Comparison of ENCODE assay signal across 22 mouse cellular contexts in the genomic region with DNA sequence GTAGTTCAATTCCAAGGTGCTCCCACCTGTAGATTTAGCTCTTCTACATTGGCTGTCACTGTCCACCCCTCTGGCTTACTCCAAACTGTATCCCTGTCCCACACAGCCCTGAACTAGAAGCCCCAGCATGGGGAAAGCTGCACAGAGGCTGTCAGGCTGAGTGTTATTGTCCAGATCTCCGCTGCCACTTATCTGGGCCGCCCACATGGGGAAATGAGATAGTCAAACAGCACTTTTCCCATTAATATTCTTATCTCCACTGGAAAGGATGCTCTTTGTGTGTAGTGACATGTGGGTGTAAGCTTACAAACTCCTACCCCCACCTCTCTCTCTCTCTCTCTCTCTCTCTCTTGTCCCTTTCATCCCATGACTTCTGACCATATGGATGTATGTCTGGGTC. TPM values are rescaled to one million over a fixed set of nuclear protein-coding genes. Genes with fewer than 3 reads are reported as not detected.
DNase-seq lines count a peak whose midpoint lies in the region; ATAC-seq and TF ChIP-seq lines count a peak whose summit lies in the region.
"Had no signal": no experiment of that assay in that cellular context is flagged by ENCODE, and none has a peak within 500 bp of the region (broad histone marks: within the 10 kb centered on the region; RNA-seq: fewer than 3 reads in every experiment).

No protein-coding gene starts in this region.

- peak overlapping the region; percentile 86 for H3K27ac ChIP-seq in heart, embryonic 12.5 days (ENCODE audit: poor library complexity, severe bottlenecking)
- H3K27ac ChIP-seq in MEL (ENCODE audit: control insufficient read depth, low read depth, low read length) = no peak overlapping the region
- H3K27ac ChIP-seq in liver, embryonic 14.5 days = peak overlapping the region; percentile 71
- H3K27ac ChIP-seq: embryonic facial prominence, embryonic 10.5 days; hindbrain, embryonic 13.5 days; midbrain, embryonic 13.5 days had no signal

- WGBS in heart, embryonic 12.5 days = 2% methylated on average over 2 of the region's 2 CpGs
- WGBS in liver, embryonic 14.5 days (ENCODE audit: insufficient replicate concordance) = 9% methylated on average over 2 of the region's 2 CpGs

- H3K36me3 ChIP-seq in heart, embryonic 12.5 days = no peaks in the 10 kb centered on the region
- peaks cover 0 to 6% of the 10 kb centered on the region in 2 experiments; a peak in 1 of 4 replicates for H3K36me3 ChIP-seq in MEL (ENCODE audit: control insufficient read depth in 1 of 2, insufficient read depth in 2 of 2, low read length in 2 of 2)
- H3K36me3 ChIP-seq in liver, embryonic 14.5 days (replicated peaks; ENCODE audit: control insufficient read depth, insufficient read depth, low read depth) = no peaks in the 10 kb centered on the region
- H3K36me3 ChIP-seq: embryonic facial prominence, embryonic 10.5 days; hindbrain, embryonic 13.5 days; midbrain, embryonic 13.5 days had no signal

- H3K4me1 ChIP-seq in heart, embryonic 12.5 days (replicated peaks) = peaks cover 51% of the 10 kb centered on the region
- H3K4me1 ChIP-seq in MEL (ENCODE audit: control insufficient read depth in 1 of 2, insufficient read depth in 2 of 2, low read length in 2 of 2) = peaks cover 0 to 8% of the 10 kb centered on the region in 2 experiments; a peak in 3 of 4 replicates
- H3K4me1 ChIP-seq in liver, embryonic 14.5 days (replicated peaks; ENCODE audit: control insufficient read depth in 2 of 2, insufficient read depth in 2 of 2, low read length in 1 of 2) = peaks cover 37 to 41% of the 10 kb centered on the region in 2 experiments
- H3K4me1 ChIP-seq: embryonic facial prominence, embryonic 10.5 days had no signal

- no peak for TF ChIP-seq RAD21 in MEL (IDR thresholded peaks at IDR 0.05; ENCODE audit: low read depth, low read length)

- DNase-seq in heart, postnatal 4 days = no peak
- DNase-seq in MEL (ENCODE audit: low read depth, low spot score) = peak; percentile 61
- DNase-seq in embryo, embryonic 10.5 days (ENCODE audit: low spot score) = peak; percentile 30
- DNase-seq in liver, embryonic 14.5 days (ENCODE audit: low read depth in 3 of 3, low spot score in 3 of 3) = peak; percentile 81 to 86 (median 86)
- no peak for DNase-seq in lung, adult 18-20 months
- DNase-seq in testis, postnatal 10 days (ENCODE audit: low spot score) = no peak
- DNase-seq in layer of hippocampus, adult 8-10 months (ENCODE audit: low spot score in 2 of 2) = no peak
- DNase-seq: adrenal gland, postnatal 10 days; cerebellum, adult 9-10 months; gastrocnemius, postnatal 14 days; kidney, adult 11 months; kidney, postnatal 14 days; layer of hippocampus, adult 9-11 months; lung, postnatal 36 days had no signal

- no peak overlapping the region for H3K4me3 ChIP-seq in heart, embryonic 12.5 days
- H3K4me3 ChIP-seq in MEL (ENCODE audit: control insufficient read depth in 1 of 2, insufficient read depth in 1 of 2, low read depth in 2 of 2, low read length in 2 of 2) = no peak overlapping the region
- no peak overlapping the region for H3K4me3 ChIP-seq in liver, embryonic 14.5 days (ENCODE audit: insufficient read depth in 1 of 2, low read depth in 2 of 2, low read length in 2 of 2)
- H3K4me3 ChIP-seq: embryonic facial prominence, embryonic 10.5 days; hindbrain, embryonic 13.5 days; midbrain, embryonic 13.5 days had no signal

- TF ChIP-seq POLR2A in MEL (IDR thresholded peaks at IDR 0.05; ENCODE audit: control insufficient read depth in 1 of 2, insufficient read depth in 1 of 2, low read depth in 1 of 2, low read length in 2 of 2, poor library complexity in 1 of 2) = no peak

- peak; percentile 89 for ATAC-seq in heart, embryonic 12.5 days (ENCODE audit: insufficient number of reproducible peaks, low FRiP score)
- ATAC-seq in liver, embryonic 14.5 days (ENCODE audit: insufficient read depth) = peak; percentile 88
- ATAC-seq: midbrain, embryonic 13.5 days had no signal

- no peaks in the 10 kb centered on the region for H3K79me2 ChIP-seq in MEL (ENCODE audit: control insufficient read depth, insufficient read depth, low read length, poor library complexity)

- no peaks in the 10 kb centered on the region; the same call in 1 of the 2 replicates for H3K9me3 ChIP-seq in heart, embryonic 12.5 days (replicated peaks)
- no peaks in the 10 kb centered on the region for H3K9me3 ChIP-seq in MEL (replicated peaks; ENCODE audit: insufficient read depth, low read length)
- H3K9me3 ChIP-seq in liver, embryonic 14.5 days (ENCODE audit: control insufficient read depth, low read length) = no peaks in the 10 kb centered on the region; the same call in 1 of the 2 replicates
- H3K9me3 ChIP-seq: embryonic facial prominence, embryonic 10.5 days; hindbrain, embryonic 13.5 days; midbrain, embryonic 13.5 days had no signal

- peak overlapping the region; percentile 24; the same call in 1 of the 2 replicates for H3K4me2 ChIP-seq in heart, embryonic 12.5 days
- peak overlapping the region; percentile 44 for H3K4me2 ChIP-seq in liver, embryonic 14.5 days (ENCODE audit: low read depth)
- H3K4me2 ChIP-seq: hindbrain, embryonic 13.5 days; midbrain, embryonic 13.5 days had no signal

- H3K9ac ChIP-seq in heart, embryonic 12.5 days = no peak overlapping the region
- no peak overlapping the region for H3K9ac ChIP-seq in MEL (ENCODE audit: control insufficient read depth, low read depth, low read length, poor library complexity, severe bottlenecking)
- H3K9ac ChIP-seq in liver, embryonic 14.5 days (replicated peaks) = no peak overlapping the region; the same call in 1 of the 2 replicates
- H3K9ac ChIP-seq: hindbrain, embryonic 13.5 days; midbrain, embryonic 13.5 days had no signal

- no peaks in the 10 kb centered on the region for H3K27me3 ChIP-seq in heart, embryonic 12.5 days (replicated peaks)
- no peaks in the 10 kb centered on the region for H3K27me3 ChIP-seq in MEL (ENCODE audit: control insufficient read depth in 1 of 2, insufficient read depth in 2 of 2, low read length in 2 of 2)
- no peaks in the 10 kb centered on the region for H3K27me3 ChIP-seq in liver, embryonic 14.5 days (ENCODE audit: control insufficient read depth, insufficient read depth, low read length)
- H3K27me3 ChIP-seq: midbrain, embryonic 13.5 days had no signal

- no peak for TF ChIP-seq CTCF in MEL (IDR thresholded peaks at IDR 0.05 in 2 of 3, conservative IDR thresholded peaks at IDR 0.05 in 1 of 3; ENCODE audit: control insufficient read depth in 1 of 3, insufficient read depth in 1 of 3, low read depth in 2 of 3, low read length in 3 of 3, poor library complexity in 1 of 3, severe bottlenecking in 1 of 3)
- no peak for TF ChIP-seq CTCF in liver, embryonic 14.5 days (IDR thresholded peaks at IDR 0.05; ENCODE audit: low read depth)

- peak; percentile 86 for TF ChIP-seq EP300 in MEL (IDR thresholded peaks at IDR 0.05; ENCODE audit: low read depth in 1 of 2, low read length in 2 of 2)
- peak; percentile 95 for TF ChIP-seq EP300 in liver, embryonic 14.5 days (IDR thresholded peaks at IDR 0.05; ENCODE audit: low read depth)

TF ChIP-seq in MEL, 35 proteins besides CTCF, POLR2A, EP300 and RAD21 (continues in another document):
- TF ChIP-seq ZNF384 (IDR thresholded peaks at IDR 0.05; ENCODE audit: low read depth, low read length) (no peak), HCFC1 (IDR thresholded peaks at IDR 0.05; ENCODE audit: low read depth, low read length) (no peak), SIN3A (IDR thresholded peaks at IDR 0.05; ENCODE audit: low read length) (no peak), BHLHE40 (IDR thresholded peaks at IDR 0.05; ENCODE audit: borderline replicate concordance, low read depth, low read length) (no peak), TBP (IDR thresholded peaks at IDR 0.05; ENCODE audit: low read depth, low read length) (no peak), MYB (IDR thresholded peaks at IDR 0.05; ENCODE audit: low read depth, low read length) (no peak), GABPA (IDR thresholded peaks at IDR 0.05; ENCODE audit: low read depth, low read length) (no peak), TAL1 (IDR thresholded peaks at IDR 0.05; ENCODE audit: low read length) (peak; percentile 69), MAZ (IDR thresholded peaks at IDR 0.05; ENCODE audit: low read depth, low read length) (0 out of 2 replicates have a peak, but pooled peaks have one; percentile 34), ZMIZ1 (IDR thresholded peaks at IDR 0.05; ENCODE audit: low read depth, low read length) (no peak), USF2 (IDR thresholded peaks at IDR 0.05; ENCODE audit: borderline replicate concordance in 1 of 2, insufficient read depth in 1 of 2, low read depth in 1 of 2, low read length in 2 of 2) (no peak), UBTF (IDR thresholded peaks at IDR 0.05; ENCODE audit: borderline replicate concordance, insufficient read depth, low read depth, low read length) (no peak), RCOR1 (IDR thresholded peaks at IDR 0.05; ENCODE audit: low read depth, low read length) (no peak; the same call in 1 of the 2 replicates)

RNA-seq across cellular contexts. Expression of gene Defb30, which starts 12.4 kb away (rescaled TPM):
- polyA plus RNA-seq in heart, embryonic 12.5 days (2016; fragmentation: Nextera tagmentation; extraction: Ambion mirVana) = not detected in 2 replicates
- total RNA-seq in heart, postnatal 4 days (2021) = not detected
- total RNA-seq in MEL (2012; rRNA removed) = not detected in 2 replicates
- not detected for polyA plus RNA-seq in MEL (2012; ENCODE audit: insufficient read depth in 1 of 2, insufficient read length in 2 of 2, low read depth in 1 of 2, low replicate concordance in 2 of 2, missing spikeins in 1 of 2)
- polyA plus RNA-seq in liver, embryonic 14.5 days (2012; rRNA removed) = not detected in 2 replicates
- polyA plus RNA-seq in liver, embryonic 14.5 days (2014; fragmentation: Nextera tagmentation; extraction: Ambion mirVana) = not detected in 2 replicates
- not detected for total RNA-seq in layer of hippocampus, adult 8-10 months (2022)
- total RNA-seq: adrenal gland, postnatal 10 days; gastrocnemius, postnatal 14 days; left cerebral cortex, postnatal 10 days had no signal
- polyA plus RNA-seq: C2C12; embryonic facial prominence, embryonic 10.5 days; frontal cortex, adult 2 months; hindbrain, embryonic 13.5 days; limb, embryonic 14.5 days; midbrain, embryonic 13.5 days had no signal

RNA-seq across cellular contexts. Expression of gene Defb42, which starts 15.4 kb away (rescaled TPM):
- 3.8 and 4.7 TPM in 2 replicates for polyA plus RNA-seq in heart, embryonic 12.5 days (2016; fragmentation: Nextera tagmentation; extraction: Ambion mirVana)
- total RNA-seq in heart, postnatal 4 days (2021) = under 1 TPM; 0.20 to 0.50 TPM
- not detected in 2 replicates for total RNA-seq in MEL (2012; rRNA removed)
- not detected for polyA plus RNA-seq in MEL (2012; ENCODE audit: insufficient read depth in 1 of 2, insufficient read length in 2 of 2, low read depth in 1 of 2, low replicate concordance in 2 of 2, missing spikeins in 1 of 2)
- not detected in 2 replicates for polyA plus RNA-seq in liver, embryonic 14.5 days (2012; rRNA removed)
- polyA plus RNA-seq in liver, embryonic 14.5 days (2014; fragmentation: Nextera tagmentation; extraction: Ambion mirVana) = not detected in 2 replicates
- total RNA-seq in layer of hippocampus, adult 8-10 months (2022) = under 1 TPM in 1 of 4 experiments, not detected in 3; 0.81 TPM
- total RNA-seq: gastrocnemius, postnatal 14 days; left cerebral cortex, postnatal 10 days had no signal
- polyA plus RNA-seq: midbrain, embryonic 13.5 days had no signal

RNA-seq across cellular contexts. Expression of gene Defb43, which starts 50.6 kb away (rescaled TPM):
- not detected in 2 replicates for polyA plus RNA-seq in heart, embryonic 12.5 days (2016; fragmentation: Nextera tagmentation; extraction: Ambion mirVana)
- total RNA-seq in heart, postnatal 4 days (2021) = not detected
- total RNA-seq in MEL (2012; rRNA removed) = not detected in 2 replicates
- polyA plus RNA-seq in MEL (2012; ENCODE audit: insufficient read depth in 1 of 2, insufficient read length in 2 of 2, low read depth in 1 of 2, low replicate concordance in 2 of 2, missing spikeins in 1 of 2) = not detected
- polyA plus RNA-seq in liver, embryonic 14.5 days (2012; rRNA removed) = not detected in 2 replicates
- not detected in 2 replicates for polyA plus RNA-seq in liver, embryonic 14.5 days (2014; fragmentation: Nextera tagmentation; extraction: Ambion mirVana)
- not detected for total RNA-seq in layer of hippocampus, adult 8-10 months (2022)
- total RNA-seq: adrenal gland, postnatal 10 days; gastrocnemius, postnatal 14 days; left cerebral cortex, postnatal 10 days had no signal
- polyA plus RNA-seq: C2C12; embryonic facial prominence, embryonic 10.5 days; frontal cortex, adult 2 months; hindbrain, embryonic 13.5 days; limb, embryonic 14.5 days; midbrain, embryonic 13.5 days had no signal

Comparison
In these comparisons a context has a peak if more than half of its experiments do, and no peak if none do; other contexts are left out.
1. DNase-seq: peak in MEL (single experiment), embryo, embryonic 10.5 days (single experiment) and liver, embryonic 14.5 days (3 of 3); none in heart, postnatal 4 days (single experiment), lung, adult 18-20 months (0 of 2), testis, postnatal 10 days (single experiment) and layer of hippocampus, adult 8-10 months (0 of 2).